Mouse (Mus musculus) ES-E14 (cell line): Measurements from ENCODE around the gene Rag1.

Source experiments
- CHD2 ChIP-seq: IDR thresholded peaks from 2 replicates; pipeline ENCODE4 v1.6.1; 2014; ENCODE audit warnings: mild to moderate bottlenecking, low read depth, low read length, inconsistent platforms
- HCFC1 ChIP-seq: IDR thresholded peaks from 2 replicates; pipeline ENCODE4 v1.6.1; 2012; ENCODE audit warnings: low read length, inconsistent platforms, borderline replicate concordance; ENCODE audit not compliant: insufficient read depth
- ZC3H11A ChIP-seq: IDR thresholded peaks from 2 replicates; pipeline ENCODE4 v1.6.1; 2012; ENCODE audit warnings: low read depth, mild to moderate bottlenecking, inconsistent platforms, low read length, borderline replicate concordance

DNA sequence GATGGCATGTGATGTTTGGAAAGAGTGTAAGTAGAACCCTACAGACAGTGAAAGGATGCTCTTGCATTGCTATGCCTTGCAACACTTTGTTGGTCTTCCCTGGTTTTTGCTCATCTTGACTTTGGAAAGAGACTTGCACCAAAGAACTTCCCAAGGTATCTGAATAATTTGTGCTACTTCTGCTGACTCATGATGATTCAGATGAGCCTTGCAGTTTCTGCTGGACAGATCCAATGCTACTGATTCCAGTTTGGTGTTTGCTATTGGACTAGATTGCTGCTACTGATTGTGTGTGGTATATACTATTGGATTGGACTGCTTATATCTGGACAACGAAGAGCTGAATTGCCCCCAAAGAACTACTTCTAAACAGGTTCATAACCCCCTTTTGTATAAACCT, 46.2 kb downstream of the Rag1 start:
- no peak for TF ChIP-seq ZC3H11A
- no peak for TF ChIP-seq HCFC1
- TF ChIP-seq CHD2 = no peak
